Mouse (Mus musculus) midbrain, embryonic 15.5 days (tissue): ENCODE measurements around the gene Gm45837. TPM values are rescaled to one million over a fixed set of nuclear protein-coding genes. Genes with fewer than 3 reads are reported as not detected.

Experiments used
- ATAC-seq: fragments of 200-750 bp; cut with Nextera tagmentation; replicated peaks from 2 replicates; pipeline ENCODE4 v1.8.0; 2017; ENCODE audit warnings: moderate TSS enrichment
- H3K27ac ChIP-seq: fragments of 300-500 bp; sonication (generic); 2 replicates; pipeline ENCODE4 v1.5.1; 2015; ENCODE audit warnings: mild to moderate bottlenecking, inconsistent platforms
- H3K27me3 ChIP-seq: fragments of 300-500 bp; sonication (generic); replicated peaks from 2 replicates; pipeline ENCODE4 v1.6.1; 2015; ENCODE audit warnings: inconsistent platforms
- H3K36me3 ChIP-seq: fragments of 300-500 bp; sonication (generic); replicated peaks from 2 replicates; pipeline ENCODE4 v1.6.1; 2015; ENCODE audit warnings: inconsistent platforms
- H3K4me1 ChIP-seq: fragments of 300-500 bp; sonication (generic); 2 replicates; pipeline ENCODE4 v1.6.1; 2015; ENCODE audit warnings: inconsistent platforms
- H3K4me2 ChIP-seq: fragments of 300-500 bp; sonication (generic); 2 replicates; pipeline ENCODE4 v1.6.1; 2015; ENCODE audit warnings: inconsistent platforms, mild to moderate bottlenecking, moderate library complexity
- H3K4me3 ChIP-seq: fragments of 300-500 bp; sonication (generic); 2 replicates; pipeline ENCODE4 v1.5.1; 2015; ENCODE audit warnings: mild to moderate bottlenecking, inconsistent platforms
- H3K9ac ChIP-seq: fragments of 300-500 bp; sonication (generic); 2 replicates; pipeline ENCODE4 v1.6.1; 2015; ENCODE audit warnings: mild to moderate bottlenecking, inconsistent platforms
- H3K9me3 ChIP-seq: fragments of 300-500 bp; sonication (generic); 2 replicates; pipeline ENCODE4 v1.6.1; 2016; ENCODE audit warnings: inconsistent platforms
- WGBS: fragments of 180-500 bp; shearing (Covaris S2); methylation state at CpG from one replicate; pipeline ENCODE4 v1.1.7; 2015; ENCODE audit warnings: mixed read lengths; 5-methylcytosine and 5-hydroxymethylcytosine counted together
- polyA plus RNA-seq: library from polyadenylated mRNA; unstranded; fragments of >200 nt; fragmentation: Nextera tagmentation; extraction: Ambion mirVana; gene quantifications from 2 replicates; pipeline ENCODE4 v1.2.1, GENCODE M21; 2015

The Gm45837 gene
- polyA plus RNA-seq, 1 experiment from 2014 or later: not detected

- 0 out of 2 replicates have a peak, but pooled peaks cover 4% of the 10 kb centered on the region for H3K4me1 ChIP-seq
These were observed 50.9 kb downstream of the Gm45837 start for GRCm38 (mm10) chr7:101461571-101461970.

DNA sequence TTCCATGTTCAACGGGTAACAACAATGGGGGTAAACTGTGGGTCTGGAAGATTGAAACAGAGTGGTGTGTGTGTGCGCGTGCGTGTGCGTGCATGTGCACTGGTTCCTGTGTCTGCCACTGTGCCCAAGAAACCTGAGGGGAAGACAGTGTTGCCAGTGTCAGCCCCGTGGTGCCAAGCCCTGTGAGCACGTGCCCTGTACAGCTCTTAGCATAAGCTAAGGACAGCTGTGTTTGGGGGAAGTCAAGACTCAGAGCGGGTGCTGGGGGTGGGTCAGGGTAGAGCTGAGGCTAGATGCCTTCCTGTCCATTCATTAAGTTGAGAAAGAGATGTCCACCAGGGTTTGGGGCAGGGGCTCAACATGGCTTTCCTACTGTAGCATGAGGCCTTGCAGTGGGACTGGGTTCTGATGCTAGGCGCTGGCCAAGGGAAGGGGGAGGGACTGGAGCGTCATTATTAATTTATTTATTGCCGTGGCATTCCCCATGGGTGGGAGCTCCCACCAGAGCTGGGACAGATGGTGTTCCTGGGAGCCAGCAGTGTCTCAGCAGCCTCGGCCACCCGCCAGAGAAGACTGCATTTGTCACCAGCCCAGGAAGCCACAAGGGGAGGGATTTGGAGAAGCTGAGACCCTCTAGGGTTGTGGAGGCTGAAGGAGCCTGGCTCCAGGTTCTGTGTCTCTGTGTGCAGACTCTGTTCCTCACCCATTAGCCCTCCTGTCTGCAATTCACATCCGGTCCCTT lies 51.8 kb downstream of the Gm45837 start:
- H3K4me2 ChIP-seq: no peak overlapping the region
- 72% methylated on average over 14 of the region's 14 CpGs for WGBS
- no peak overlapping the region for H3K27ac ChIP-seq
- no peaks in the 10 kb centered on the region for H3K27me3 ChIP-seq
- H3K36me3 ChIP-seq: no peaks in the 10 kb centered on the region
- no peak for ATAC-seq
- no peak overlapping the region for H3K9ac ChIP-seq
- 0 out of 2 replicates have a peak, but pooled peaks cover 8% of the 10 kb centered on the region for H3K4me1 ChIP-seq
- no peak overlapping the region for H3K4me3 ChIP-seq
- no peaks in the 10 kb centered on the region for H3K9me3 ChIP-seq

More at GRCm38 (mm10) chr7:101461571-101461970, 50.9 kb downstream of the Gm45837 start:
- Histone ChIP-seq H3K4me2 (no peak overlapping the region), H3K27ac (no peak overlapping the region), H3K36me3 (no peaks in the 10 kb centered on the region), H3K9me3 (no peaks in the 10 kb centered on the region), H3K9ac (no peak overlapping the region), H3K4me3 (no peak overlapping the region), H3K27me3 (no peaks in the 10 kb centered on the region)
- no peak for ATAC-seq
- WGBS: 88% methylated on average over 11 of the region's 11 CpGs

DNA sequence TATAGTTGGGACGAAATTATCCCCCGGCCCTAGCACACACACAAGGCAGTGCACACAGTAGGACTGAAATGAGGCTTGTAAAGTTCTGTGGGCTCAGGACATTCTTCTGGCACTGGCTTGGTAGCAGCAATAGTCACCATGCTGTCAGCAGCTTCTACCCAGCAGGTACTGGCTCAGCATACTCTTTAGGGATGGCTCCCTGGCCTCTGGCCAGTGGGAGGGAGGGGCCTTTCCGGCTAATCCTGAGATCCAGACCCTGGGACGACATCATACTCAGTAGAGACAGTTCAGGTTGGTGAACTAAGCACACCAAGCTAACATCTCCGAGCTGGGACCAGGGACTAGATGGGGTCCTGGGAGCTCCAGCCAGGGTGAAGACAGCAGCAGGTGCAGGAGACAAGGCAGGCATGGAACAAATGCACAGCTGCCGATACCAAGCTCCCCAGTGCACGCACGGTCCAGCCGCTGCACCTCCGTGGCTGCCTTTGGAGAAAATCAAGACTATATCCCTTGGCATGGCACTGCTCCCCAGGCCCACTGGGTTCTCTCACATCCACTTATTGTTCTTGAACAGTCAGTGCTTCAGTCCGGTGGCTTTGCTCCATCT lies 53.1 kb downstream of the Gm45837 start:
- H3K36me3 ChIP-seq: no peaks in the 10 kb centered on the region
- no peak overlapping the region for H3K4me2 ChIP-seq
- H3K9ac ChIP-seq: no peak overlapping the region
- no peak overlapping the region for H3K4me3 ChIP-seq
- no peaks in the 10 kb centered on the region for H3K9me3 ChIP-seq
- 68% methylated on average over 11 of the region's 11 CpGs for WGBS
- 0 out of 2 replicates have a peak, but pooled peaks cover 8% of the 10 kb centered on the region for H3K4me1 ChIP-seq
- no peak for ATAC-seq
- no peak overlapping the region for H3K27ac ChIP-seq
- H3K27me3 ChIP-seq: no peaks in the 10 kb centered on the region

DNA sequence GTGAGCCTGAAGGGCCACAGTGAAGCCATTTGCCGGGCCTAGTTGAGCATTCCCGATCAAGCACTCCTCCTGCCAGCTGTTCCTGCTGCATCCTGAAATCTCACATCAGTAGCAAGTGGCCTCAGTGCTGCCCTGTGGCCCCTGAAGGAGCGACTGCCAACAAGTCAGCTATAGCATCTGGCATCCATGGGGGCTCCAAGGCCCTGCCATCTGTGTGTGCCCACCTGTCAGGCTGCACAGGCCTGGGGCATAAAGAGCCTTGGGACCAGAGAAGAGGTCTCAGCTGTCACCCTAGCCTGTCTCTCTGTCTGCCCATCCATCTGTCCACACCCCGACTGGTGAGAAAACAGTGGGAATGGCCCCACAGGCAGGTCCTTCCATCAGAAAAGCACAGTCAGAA lies 54.2 kb downstream of the Gm45837 start:
- no peak for ATAC-seq
- WGBS: 76% methylated on average over 4 of the region's 4 CpGs
- H3K36me3 ChIP-seq: no peaks in the 10 kb centered on the region
- no peaks in the 10 kb centered on the region for H3K27me3 ChIP-seq
- H3K9ac ChIP-seq: no peak overlapping the region
- no peak overlapping the region for H3K27ac ChIP-seq
- H3K9me3 ChIP-seq: no peaks in the 10 kb centered on the region
- no peak overlapping the region for H3K4me2 ChIP-seq
- no peak overlapping the region for H3K4me3 ChIP-seq
- H3K4me1 ChIP-seq: 0 out of 2 replicates have a peak, but pooled peaks cover 8% of the 10 kb centered on the region

DNA sequence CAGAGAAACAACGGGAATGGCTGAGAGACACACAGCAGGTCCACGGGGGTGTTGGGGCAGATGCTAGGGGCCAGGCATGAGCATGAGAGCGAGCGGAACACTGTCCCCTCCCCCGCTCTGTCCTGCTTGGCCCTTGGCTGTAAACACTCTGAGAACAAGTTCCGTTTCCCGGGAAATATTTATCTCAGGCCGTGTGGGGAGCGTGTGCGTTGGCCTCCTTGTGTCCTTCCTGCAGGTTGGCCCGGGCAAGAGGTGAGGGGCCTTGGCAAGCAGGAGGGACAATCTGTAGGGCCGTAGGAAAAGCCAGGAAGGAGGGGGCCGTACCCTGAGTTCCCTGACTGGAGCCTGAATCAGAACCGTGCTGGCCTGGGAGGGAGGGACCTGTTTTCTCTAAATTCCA lies 54.7 kb downstream of the Gm45837 start:
- H3K36me3 ChIP-seq: no peaks in the 10 kb centered on the region
- no peak for ATAC-seq
- no peak overlapping the region for H3K4me3 ChIP-seq
- H3K4me2 ChIP-seq: no peak overlapping the region
- H3K9ac ChIP-seq: no peak overlapping the region
- no peak overlapping the region for H3K27ac ChIP-seq
- H3K4me1 ChIP-seq: 0 out of 2 replicates have a peak, but pooled peaks cover 8% of the 10 kb centered on the region
- H3K27me3 ChIP-seq: no peaks in the 10 kb centered on the region
- no peaks in the 10 kb centered on the region for H3K9me3 ChIP-seq
- 54% methylated on average over 14 of the region's 14 CpGs for WGBS

DNA sequence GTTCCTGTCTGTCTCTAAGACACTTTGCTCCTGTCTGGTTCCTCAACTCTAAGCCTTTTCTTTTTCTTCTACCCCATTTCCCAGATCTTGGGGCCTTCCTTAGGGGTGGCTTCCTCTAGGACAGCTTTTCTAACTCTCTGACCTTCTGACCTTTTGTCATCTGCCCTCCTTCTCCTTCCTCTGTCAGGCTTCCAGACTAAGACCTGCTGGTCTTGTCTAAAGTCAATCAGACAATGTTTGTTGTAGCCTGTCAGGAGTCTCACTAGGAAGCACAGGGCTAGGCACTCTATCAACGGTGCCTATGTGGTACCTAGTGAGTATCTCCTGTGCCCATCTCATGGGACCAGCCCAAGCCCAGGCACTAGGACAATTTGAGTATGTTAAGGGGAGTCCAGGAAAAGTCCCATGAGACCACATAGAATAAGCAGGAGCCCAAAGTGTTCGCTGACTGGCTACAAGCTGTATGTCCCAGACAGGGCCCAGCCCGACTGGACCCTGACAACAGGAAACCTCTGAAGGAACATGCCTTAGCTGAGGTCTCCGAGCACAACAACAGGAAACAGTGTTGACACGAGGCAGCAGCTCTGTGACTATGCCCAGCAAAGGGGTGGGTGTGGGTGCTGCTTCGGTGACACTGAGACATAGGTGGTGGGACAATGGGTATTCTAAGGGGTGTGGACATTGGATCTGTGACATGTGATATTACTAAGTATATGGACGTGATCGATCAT lies 55.3 kb downstream of the Gm45837 start:
- no peak overlapping the region for H3K4me2 ChIP-seq
- H3K9ac ChIP-seq: no peak overlapping the region
- ATAC-seq: no peak
- no peaks in the 10 kb centered on the region for H3K9me3 ChIP-seq
- H3K4me3 ChIP-seq: no peak overlapping the region
- H3K27me3 ChIP-seq: no peaks in the 10 kb centered on the region
- H3K27ac ChIP-seq: no peak overlapping the region
- H3K4me1 ChIP-seq: 0 out of 2 replicates have a peak, but pooled peaks cover 8% of the 10 kb centered on the region
- no peaks in the 10 kb centered on the region for H3K36me3 ChIP-seq
- 87% methylated on average over 8 of the region's 8 CpGs for WGBS

DNA sequence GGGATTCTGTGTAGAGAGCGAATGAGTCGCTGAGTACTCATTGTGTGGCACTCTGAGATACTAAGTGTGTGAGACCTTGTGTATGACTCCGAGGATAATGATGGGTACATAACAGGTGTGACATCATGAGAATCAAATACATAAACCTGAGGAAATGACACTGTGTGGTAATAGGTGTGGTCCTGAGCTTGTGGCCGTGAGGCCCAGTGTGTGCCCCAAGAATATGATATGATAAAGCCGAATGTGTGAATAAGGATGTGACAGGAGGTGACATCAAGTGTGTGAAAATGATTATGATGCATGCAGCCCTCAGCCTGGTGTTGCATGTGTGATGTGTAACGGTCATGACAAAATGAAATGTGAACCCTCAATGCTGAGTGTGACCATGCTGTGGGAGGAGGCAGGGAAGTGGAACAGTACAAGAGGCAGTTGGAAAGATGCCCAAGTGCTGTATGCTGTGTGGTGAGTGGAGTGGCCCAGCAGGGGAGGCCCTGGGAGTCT lies 55.9 kb downstream of the Gm45837 start:
- no peaks in the 10 kb centered on the region for H3K27me3 ChIP-seq
- no peak overlapping the region for H3K9ac ChIP-seq
- 89% methylated on average over 6 of the region's 6 CpGs for WGBS
- H3K4me1 ChIP-seq: 0 out of 2 replicates have a peak, but pooled peaks cover 8% of the 10 kb centered on the region
- H3K4me3 ChIP-seq: no peak overlapping the region
- no peak for ATAC-seq
- H3K27ac ChIP-seq: no peak overlapping the region
- H3K9me3 ChIP-seq: no peaks in the 10 kb centered on the region
- no peaks in the 10 kb centered on the region for H3K36me3 ChIP-seq
- H3K4me2 ChIP-seq: no peak overlapping the region

DNA sequence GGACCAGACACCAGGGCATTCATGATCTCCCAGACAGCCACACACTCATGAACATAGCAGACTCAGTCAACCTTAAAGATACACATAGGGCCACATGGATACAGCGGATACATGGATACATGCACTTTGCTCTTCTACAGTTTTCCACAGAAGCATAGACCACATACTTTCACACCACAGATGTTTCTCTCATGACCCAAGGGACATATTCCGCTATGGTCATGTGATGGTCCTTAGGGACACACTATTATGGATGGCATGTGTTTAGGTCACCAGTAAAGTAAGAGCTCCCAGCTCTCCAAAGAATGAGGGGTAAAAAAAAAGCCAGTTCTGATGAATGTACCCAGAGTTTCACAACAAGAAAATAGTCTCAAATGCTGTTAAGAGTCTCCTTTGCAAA lies 60.7 kb downstream of the Gm45837 start:
- H3K9ac ChIP-seq: no peak overlapping the region
- H3K4me3 ChIP-seq: no peak overlapping the region
- WGBS: 89% methylated on average over 2 of the region's 2 CpGs
- no peaks in the 10 kb centered on the region for H3K9me3 ChIP-seq
- H3K27me3 ChIP-seq: no peaks in the 10 kb centered on the region
- H3K4me2 ChIP-seq: no peak overlapping the region
- ATAC-seq: no peak
- no peak overlapping the region for H3K27ac ChIP-seq
- H3K4me1 ChIP-seq: 0 out of 2 replicates have a peak, but pooled peaks cover 4% of the 10 kb centered on the region
- H3K36me3 ChIP-seq: no peaks in the 10 kb centered on the region

- no peaks in the 10 kb centered on the region for H3K9me3 ChIP-seq
- no peak overlapping the region for H3K9ac ChIP-seq
- H3K4me3 ChIP-seq: no peak overlapping the region
- H3K36me3 ChIP-seq: no peaks in the 10 kb centered on the region
- no peaks in the 10 kb centered on the region for H3K27me3 ChIP-seq
- H3K4me2 ChIP-seq: no peak overlapping the region
- no peaks in the 10 kb centered on the region for H3K4me1 ChIP-seq
- no peak overlapping the region for H3K27ac ChIP-seq
- 52% methylated on average over 3 of the region's 3 CpGs for WGBS
- ATAC-seq: no peak
These were observed 61.3 kb downstream of the Gm45837 start for GRCm38 (mm10) chr7:101471968-101472480.

DNA sequence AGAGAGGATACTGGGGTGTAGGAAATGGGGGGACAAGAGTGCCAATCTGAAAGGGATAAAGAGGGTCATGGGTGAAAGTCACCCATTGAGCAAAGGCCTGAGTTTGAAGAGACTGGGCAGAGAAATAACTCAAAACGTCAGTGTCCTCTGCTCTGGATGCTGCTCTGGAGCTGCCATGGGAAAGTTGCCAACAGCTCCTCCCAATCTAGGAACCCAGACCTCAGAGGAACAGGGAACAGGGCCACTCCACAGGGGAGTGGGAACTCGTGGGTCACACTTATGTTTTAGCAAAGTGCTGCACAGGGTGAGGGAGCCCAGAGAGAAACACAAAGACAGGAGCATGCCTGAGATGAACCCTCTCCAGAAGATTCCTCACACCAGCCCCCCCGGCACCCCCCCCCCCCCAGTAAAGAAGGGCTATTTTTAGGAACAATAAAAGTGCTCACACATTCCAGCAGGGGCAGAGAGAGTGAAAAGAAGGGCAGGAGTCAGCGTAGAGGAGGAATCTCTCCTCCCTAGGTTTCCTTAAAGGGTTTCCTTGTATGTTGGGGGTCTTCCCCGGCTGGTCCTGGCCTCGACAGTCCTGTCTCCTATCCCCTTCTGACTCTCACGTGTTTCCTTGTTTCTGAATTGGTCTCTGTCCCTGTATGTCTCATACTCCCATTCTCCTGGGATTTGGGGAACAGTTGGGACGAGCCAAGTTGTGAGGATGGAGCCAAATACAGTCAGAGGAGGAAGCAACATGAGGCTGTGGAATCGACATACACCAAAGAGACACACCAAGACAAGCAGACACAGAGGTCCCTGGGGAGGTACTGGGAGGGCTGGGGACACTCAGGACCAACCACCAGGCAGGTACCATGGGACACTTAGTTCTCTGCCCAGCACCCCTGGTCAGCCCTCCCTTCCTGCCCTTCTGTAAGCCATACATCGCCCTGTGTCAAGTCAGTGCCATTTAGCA lies 62.2 kb downstream of the Gm45837 start:
- H3K4me2 ChIP-seq: no peak overlapping the region
- H3K4me1 ChIP-seq: no peaks in the 10 kb centered on the region
- 60% methylated on average over 10 of the region's 10 CpGs for WGBS
- H3K4me3 ChIP-seq: no peak overlapping the region
- H3K9me3 ChIP-seq: no peaks in the 10 kb centered on the region
- H3K36me3 ChIP-seq: no peaks in the 10 kb centered on the region
- no peaks in the 10 kb centered on the region for H3K27me3 ChIP-seq
- H3K9ac ChIP-seq: no peak overlapping the region
- no peak for ATAC-seq
- H3K27ac ChIP-seq: no peak overlapping the region

DNA sequence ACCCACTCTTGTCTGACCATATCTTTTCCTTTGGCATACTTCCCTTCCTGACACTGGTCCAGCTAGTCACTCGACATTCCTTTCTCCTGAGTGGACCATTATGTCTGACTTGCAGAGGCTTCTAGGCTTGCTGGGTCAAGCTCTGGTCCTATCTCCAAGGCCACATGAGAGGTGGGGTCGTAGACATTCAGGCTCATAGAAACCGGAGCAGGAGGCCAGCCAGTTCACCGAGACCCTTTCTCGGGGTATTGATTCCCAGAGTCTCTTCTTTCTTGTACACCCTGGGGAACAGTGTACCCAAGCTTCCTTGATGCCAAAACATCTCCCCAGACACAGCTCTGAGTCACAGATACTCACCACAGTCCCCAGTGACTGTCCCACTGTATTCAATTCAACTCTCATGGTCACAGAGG lies 63.7 kb downstream of the Gm45837 start:
- H3K36me3 ChIP-seq: no peaks in the 10 kb centered on the region
- H3K4me3 ChIP-seq: no peak overlapping the region
- no peak overlapping the region for H3K9ac ChIP-seq
- no peaks in the 10 kb centered on the region for H3K9me3 ChIP-seq
- 93% methylated on average over 5 of the region's 5 CpGs for WGBS
- H3K4me2 ChIP-seq: no peak overlapping the region
- H3K27me3 ChIP-seq: no peaks in the 10 kb centered on the region
- no peak overlapping the region for H3K27ac ChIP-seq
- no peak for ATAC-seq
- H3K4me1 ChIP-seq: no peaks in the 10 kb centered on the region
